Mouse (Mus musculus) megakaryocyte, embryonic 14.5 days (primary cell): Measurements from ENCODE around the gene Atp13a4.

Source experiments
- FLI1 ChIP-seq: IDR thresholded peaks from 2 replicates; pipeline ENCODE4 v1.6.1; 2012; ENCODE audit warnings: low read length, inconsistent platforms, mixed read lengths
- GATA1 ChIP-seq: IDR thresholded peaks from 3 replicates; pipeline ENCODE4 v1.6.1; 2012; ENCODE audit warnings: mixed read lengths, low read length, inconsistent platforms, borderline replicate concordance

- TF ChIP-seq FLI1 (no peak), GATA1 (no peak)
These were observed 80.9 kb downstream of the Atp13a4 start for GRCm38 (mm10) chr16:29463798-29464197.
